Mouse (Mus musculus) adrenal gland (tissue): Measurements from ENCODE around the gene Ereg.

ENCODE experiments used
- intact Hi-C: fragments of 180-260 bp; cut with DNase I; formaldehyde crosslinking; loops from one replicate; pipeline ENCODE4 v1.15.1; 2025
- long read RNA-seq, 2 experiments: library from polyadenylated mRNA; unstranded; transcript quantifications; one replicate each; pipeline ENCODE4 v2.0.0; 2020; ENCODE audit warnings: borderline replicate concordance in 1 of 2; ENCODE audit not compliant: insufficient replicate concordance in 1 of 2

The Ereg gene
- long read RNA-seq, experiment 1: 0 reads
- long read RNA-seq, experiment 2: 0 reads

GRCm38 (mm10) chr5:91074450-91074950 lies at the start of gene Ereg:
Gene Ereg (plus strand): TSS chr5:91074622.
- intact Hi-C loops: no loop called here

DNA sequence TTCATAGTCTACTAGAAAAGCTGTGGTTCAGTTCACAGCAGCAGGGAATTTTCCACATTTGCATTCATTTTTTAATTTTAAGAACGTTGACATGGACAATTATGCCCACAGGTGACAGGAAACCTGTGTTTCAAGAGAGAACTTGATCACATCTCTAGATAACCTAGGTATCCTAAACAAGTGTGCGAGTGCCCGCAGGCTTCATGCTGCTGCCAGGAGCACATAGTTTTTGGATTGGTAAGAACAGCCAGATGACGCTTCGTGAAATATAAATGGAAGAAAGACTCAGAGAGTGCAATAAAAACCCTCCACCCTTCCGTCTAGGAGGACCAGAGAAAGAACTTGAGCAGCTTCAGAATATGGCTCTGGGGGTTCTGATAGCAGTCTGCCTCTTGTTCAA lies 47.3 kb upstream of the Ereg start, which contains the start of gene Epgn:
Epgn (plus strand) TSS at position 301 of the 400 bp plus-strand sequence.
- intact Hi-C loops: no loop called here

- intact Hi-C loops: no loop called here
These were observed 46.6 kb upstream of the Ereg start for GRCm38 (mm10) chr5:91027840-91028239.

- intact Hi-C loops: no loop called here
These were observed 43.8 kb upstream of the Ereg start for GRCm38 (mm10) chr5:91030629-91031028.

DNA sequence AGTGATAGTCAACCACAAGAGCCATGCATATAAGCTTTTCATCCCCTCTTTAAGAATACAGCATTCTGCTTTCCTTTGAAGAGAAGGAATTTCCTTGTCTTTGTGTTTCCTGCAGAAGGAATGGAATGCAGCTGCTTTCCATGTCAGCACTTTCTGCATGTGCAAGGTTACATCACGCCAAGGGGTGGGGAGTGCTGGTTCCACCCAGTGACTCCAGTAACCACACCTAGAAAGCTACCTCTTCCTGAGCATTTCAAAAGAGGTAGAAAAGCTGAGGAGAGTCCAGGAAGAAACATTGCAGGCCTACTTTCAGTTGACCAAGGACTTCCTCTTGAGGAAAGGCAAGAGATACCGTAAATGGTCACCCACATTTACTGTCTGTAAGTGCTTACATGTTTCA lies 39.1 kb upstream of the Ereg start:
- intact Hi-C loops: no loop called here

GRCm38 (mm10) chr5:91036628-91037027 lies 37.8 kb upstream of the Ereg start:
- intact Hi-C loops: no loop called here

DNA sequence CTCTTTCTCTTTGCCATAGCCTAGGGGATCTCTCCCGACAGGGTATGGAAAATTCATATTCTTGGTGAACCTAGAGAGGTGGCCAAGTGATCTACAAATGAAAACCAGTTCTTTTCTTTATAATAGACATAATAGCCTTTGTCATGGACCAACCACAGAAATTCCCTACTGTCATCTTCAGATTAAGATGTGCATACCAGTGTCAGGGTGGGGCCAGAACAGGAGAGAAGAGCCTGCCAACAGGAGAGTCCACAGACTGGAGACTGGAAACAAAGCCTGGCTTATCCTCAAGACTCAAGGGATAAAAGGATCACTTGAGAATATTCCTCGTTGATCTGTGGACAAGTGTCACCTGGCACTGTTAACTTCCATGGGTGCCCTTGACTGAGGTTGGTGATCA lies 36.7 kb upstream of the Ereg start:
- intact Hi-C loops: no loop called here

- intact Hi-C loops: no loop called here
These were observed 35.9 kb upstream of the Ereg start for GRCm38 (mm10) chr5:91038547-91038946.

- intact Hi-C loops: no loop called here
These were observed 35.5 kb upstream of the Ereg start for GRCm38 (mm10) chr5:91038963-91039362.

- intact Hi-C loops: no loop called here
These were observed 26.4 kb upstream of the Ereg start for GRCm38 (mm10) chr5:91047987-91048386.

GRCm38 (mm10) chr5:91048397-91048796 lies 26.0 kb upstream of the Ereg start:
- intact Hi-C loops: no loop called here

- intact Hi-C loops: no loop called here
These were observed 2.1 kb upstream of the Ereg start for GRCm38 (mm10) chr5:91072340-91072739.

DNA sequence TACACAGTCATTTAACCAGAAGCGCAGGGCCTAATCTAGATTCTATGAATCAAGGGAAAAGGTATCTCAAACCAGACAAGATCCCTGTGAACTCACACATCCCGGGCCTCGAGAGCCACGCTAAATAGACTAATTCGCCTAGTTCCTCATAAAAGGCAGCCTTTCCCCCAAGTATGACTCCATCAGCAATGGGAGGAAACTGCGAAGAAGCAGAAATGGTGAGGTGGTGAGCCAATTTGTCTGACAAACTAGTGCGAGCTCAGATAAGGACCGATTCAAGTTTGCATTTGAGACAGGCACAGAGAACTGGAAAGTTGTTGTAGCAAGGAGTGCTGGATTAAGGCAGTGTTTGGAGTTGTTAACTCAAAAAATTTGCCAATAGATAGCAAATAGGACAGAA lies 796 bp upstream of the Ereg start:
- intact Hi-C loops: no loop called here

DNA sequence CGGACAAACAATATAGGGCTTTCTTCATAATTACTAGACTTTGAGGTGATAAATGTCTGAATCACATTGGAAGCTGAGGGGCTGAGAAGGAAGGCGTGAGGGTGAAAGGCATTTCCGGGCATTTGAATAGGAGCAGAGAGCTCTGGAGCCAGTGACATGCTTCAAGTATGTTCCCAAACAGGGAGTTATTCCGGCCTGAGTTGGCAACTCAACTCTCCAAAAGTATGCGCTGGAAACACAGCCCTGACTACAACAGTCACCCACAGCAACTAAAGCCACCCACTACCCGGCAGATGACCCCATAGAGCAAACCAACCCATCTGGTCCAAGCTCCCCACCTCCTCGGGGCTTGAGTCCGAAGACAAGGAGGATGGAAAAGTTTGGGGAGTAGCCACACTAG lies 396 bp upstream of the Ereg start:
- intact Hi-C loops: no loop called here

- intact Hi-C loops: no loop called here
These were observed 599 bp downstream of the Ereg start for GRCm38 (mm10) chr5:91075021-91075420.

GRCm38 (mm10) chr5:91083016-91083415 lies 8.6 kb downstream of the Ereg start:
- intact Hi-C loops: no loop called here

DNA sequence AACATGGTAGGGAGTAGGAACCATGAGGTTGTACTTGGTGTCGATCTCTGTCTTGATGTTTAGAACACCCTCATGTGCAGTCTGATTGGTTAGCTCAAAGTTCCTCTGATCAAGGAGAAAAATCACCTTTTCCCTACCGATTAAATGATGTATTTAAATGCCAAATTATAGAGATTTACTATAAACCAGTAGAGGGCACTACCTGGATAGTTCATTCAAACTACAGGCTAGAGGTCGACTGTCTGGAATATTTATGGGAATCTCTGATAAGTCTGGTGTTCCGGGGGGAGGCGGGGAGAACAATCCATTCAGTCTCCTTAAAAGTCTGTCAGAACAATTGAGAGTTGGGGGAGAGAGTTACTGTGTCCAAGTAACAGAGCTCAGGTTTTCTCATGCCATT lies 10.9 kb downstream of the Ereg start:
- intact Hi-C loops: no loop called here

DNA sequence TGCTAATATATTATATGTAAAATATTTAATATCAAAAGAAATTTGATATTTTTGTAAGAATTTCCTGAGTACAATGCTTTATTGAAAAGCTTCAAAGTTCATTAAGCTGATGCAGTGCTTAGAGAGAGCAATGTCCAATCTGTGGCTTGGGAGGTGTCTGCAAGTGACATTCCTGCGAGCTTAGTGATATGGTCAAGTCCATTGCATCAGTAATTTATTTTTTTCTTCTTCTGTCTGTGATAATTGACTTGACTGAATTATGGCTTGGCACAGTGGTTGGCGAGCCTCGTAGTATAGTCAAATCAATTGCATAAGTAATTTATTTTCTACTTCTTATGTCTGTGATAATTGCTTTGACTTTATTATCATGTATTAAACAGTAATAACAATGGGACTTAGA lies 15.9 kb downstream of the Ereg start:
- intact Hi-C loops: no loop called here

GRCm38 (mm10) chr5:91097911-91098614 lies 23.6 kb downstream of the Ereg start:
- intact Hi-C loops: no loop called here

DNA sequence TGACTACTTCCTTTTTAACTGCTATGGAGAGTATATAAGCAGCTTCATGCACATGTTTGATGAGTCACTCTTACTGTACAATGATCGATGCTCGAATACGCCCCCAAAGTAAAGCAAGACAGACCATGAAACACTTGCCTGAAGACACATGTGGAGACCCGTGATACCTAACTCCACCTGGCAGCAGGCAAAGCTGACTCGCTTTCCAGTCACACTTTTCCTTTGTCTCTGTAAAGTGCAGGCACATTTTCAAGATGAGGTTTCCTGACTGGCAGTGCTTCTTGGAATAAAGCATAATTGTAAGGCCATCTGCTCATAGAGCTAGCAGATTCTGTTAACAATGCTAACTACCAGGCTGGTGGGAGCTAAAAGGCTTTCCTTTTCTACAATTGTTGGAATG lies 27.3 kb downstream of the Ereg start:
- intact Hi-C loops: no loop called here

- intact Hi-C loops: no loop called here
These were observed 29.7 kb downstream of the Ereg start for GRCm38 (mm10) chr5:91103943-91104665.

DNA sequence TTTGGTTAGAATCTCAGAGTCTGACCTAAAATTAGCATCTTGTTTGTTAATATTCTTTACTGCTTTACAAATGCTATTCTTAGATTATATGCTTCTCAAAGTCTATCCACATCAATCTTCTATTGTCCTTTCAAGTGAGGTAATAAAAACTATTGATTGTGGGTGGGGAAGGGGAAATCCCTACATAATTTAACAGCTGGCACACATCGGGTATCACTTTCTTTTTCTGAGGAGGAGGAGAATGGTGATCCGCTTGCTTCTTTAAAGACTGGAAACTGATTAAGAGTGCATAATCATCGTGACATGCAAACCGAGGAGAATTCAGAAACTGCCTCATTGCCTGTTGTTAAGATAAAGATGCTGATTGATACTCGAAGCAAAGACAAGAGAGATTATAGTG lies 31.8 kb downstream of the Ereg start:
- intact Hi-C loops: no loop called here
